Mouse (Mus musculus) CD4-positive naive resting alpha-beta T cell, adult 76 days (primary cell): ENCODE data around the gene Cyp2s1. TPM values are rescaled to one million over a fixed set of nuclear protein-coding genes. Genes with fewer than 3 reads are reported as not detected.

Experiments used
- total RNA-seq: library from RNA; stranded (reverse); gene quantifications from one replicate; pipeline ENCODE4 v1.2.4, GENCODE M21; 2023

Gene Cyp2s1
- total RNA-seq: 10.3 TPM

DNA sequence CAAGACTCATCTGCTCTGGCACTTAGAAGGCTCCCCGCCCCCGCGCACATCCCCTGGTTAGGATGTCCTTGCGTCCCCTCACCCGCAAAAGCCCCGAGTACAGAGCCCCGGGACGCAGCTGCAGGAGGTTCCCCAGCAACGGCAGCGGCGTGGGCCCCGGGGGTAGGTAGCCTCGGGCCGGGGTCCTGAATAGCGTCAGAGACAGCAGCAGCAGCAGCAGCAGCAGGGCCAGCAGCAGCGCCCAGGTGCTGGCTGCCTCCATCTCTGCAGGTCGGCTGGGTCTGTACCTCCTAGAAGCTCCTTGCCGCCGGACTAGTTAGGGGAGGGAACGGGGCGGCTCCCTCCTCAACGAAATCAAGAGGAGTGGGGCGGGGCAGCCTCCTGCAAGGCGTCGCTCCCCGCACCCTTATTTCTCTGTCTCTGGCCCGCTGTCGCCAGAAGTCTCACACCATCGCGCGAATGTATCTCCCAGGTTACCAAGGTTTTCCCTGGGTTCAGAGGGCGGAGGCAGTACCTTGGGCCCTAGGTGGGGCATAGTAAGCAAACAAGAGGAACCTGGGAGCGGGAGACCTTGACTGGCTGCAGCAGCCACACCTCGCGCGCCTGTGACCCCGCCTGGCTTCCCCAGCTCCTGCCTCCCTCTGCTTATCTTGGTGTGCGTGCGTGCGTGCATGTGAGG lies at the start of gene Cyp2s1:
TSS of gene Cyp2s1 (minus strand) at position 673 of the 679 bp plus-strand sequence.

DNA sequence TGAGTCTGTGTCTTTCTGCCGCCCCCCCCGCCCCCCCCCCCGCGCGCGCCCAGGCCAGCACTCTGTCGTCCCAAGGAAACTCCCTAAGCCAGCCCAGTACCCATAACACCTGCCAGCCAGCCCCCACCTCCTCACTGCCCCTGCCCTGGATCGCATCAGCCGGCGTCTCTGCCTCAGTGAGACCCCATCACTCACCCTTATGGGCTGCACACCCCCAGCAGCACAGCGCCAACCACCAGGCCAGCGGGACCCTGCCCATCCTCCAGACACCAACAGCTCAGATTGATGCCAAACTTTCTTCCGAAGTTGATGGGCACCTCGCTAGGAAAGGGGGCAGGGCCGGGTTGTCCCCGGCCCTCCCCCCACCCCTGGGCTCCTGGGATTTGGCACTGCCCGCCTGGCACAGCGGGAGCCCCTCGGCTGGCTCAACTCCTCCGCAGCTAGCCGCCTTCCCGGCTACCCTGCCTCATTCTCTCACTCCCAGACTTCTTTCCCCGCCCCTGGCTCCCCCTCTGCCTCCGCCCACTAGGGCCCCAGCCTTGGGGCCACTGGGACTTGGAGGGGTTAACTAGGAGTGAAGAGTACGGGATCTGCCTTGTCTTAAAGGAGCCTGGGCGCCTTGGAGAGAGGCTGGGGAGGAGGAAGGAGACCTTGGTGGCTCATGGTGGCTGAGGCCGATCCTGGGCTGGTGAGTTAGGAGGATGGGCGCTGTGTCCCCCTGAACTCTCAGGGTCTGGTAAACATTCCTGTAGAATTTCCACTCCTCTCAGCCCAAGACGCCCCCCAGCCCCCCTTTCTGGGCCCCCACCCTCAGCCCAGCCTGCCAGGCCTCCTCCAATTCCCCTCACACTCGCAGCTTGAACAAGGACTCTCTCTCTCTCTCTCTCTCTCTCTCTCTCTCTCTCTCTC lies 28.2 kb downstream of the Cyp2s1 start, which contains the start of gene Axl:
TSS of gene Axl (minus strand) at position 486 of the 909 bp plus-strand sequence.

GRCm38 (mm10) chr7:25754738-25755467 lies 61.8 kb downstream of the Cyp2s1 start, which contains the start of gene Hnrnpul1:
TSS of gene Hnrnpul1 (minus strand) at chr7:25754757.

Other genes starting within 250 kb of the Cyp2s1 start
- gene Erich4, start 201.0 kb downstream of the Cyp2s1 start, total RNA-seq: not detected
- 77.8 TPM for gene Dmac2, start 197.5 kb downstream of the Cyp2s1 start, total RNA-seq
- gene B3gnt8, start 190.3 kb downstream of the Cyp2s1 start, total RNA-seq: 1.6 TPM
- gene Bckdha, start 157.9 kb downstream of the Cyp2s1 start, total RNA-seq: 23.9 TPM
- 52.9 TPM for gene Exosc5, start 157.7 kb downstream of the Cyp2s1 start, total RNA-seq
- not detected for gene Tmem91, start 141.7 kb downstream of the Cyp2s1 start, total RNA-seq
- 27.3 TPM for gene B9d2, start 136.1 kb downstream of the Cyp2s1 start, total RNA-seq
- gene Tgfb1, start 129.9 kb downstream of the Cyp2s1 start, total RNA-seq: 175 TPM
- gene Ccdc97, start 97.8 kb downstream of the Cyp2s1 start, total RNA-seq: 99.0 TPM
- gene Hnrnpul1, start 62.2 kb downstream of the Cyp2s1 start, total RNA-seq: 210 TPM
- 7.5 TPM for gene Axl, start 28.2 kb downstream of the Cyp2s1 start, total RNA-seq
- not detected for gene Cyp2b10, start 80.7 kb upstream of the Cyp2s1 start, total RNA-seq
- not detected for gene Cyp2b13, start 244.6 kb upstream of the Cyp2s1 start, total RNA-seq